Mouse (Mus musculus): ENCODE data around the gene Ptrh2. TPM values are rescaled to one million over a fixed set of nuclear protein-coding genes. Genes with fewer than 3 reads are reported as not detected.
"Not testable (repeated sequence)": the region's sequence is repeated elsewhere in the genome, so short reads cannot be mapped to it uniquely, and the experiment has no call there.

The Ptrh2 gene
- total RNA-seq, 1 experiment, result 16.6 TPM

DNA sequence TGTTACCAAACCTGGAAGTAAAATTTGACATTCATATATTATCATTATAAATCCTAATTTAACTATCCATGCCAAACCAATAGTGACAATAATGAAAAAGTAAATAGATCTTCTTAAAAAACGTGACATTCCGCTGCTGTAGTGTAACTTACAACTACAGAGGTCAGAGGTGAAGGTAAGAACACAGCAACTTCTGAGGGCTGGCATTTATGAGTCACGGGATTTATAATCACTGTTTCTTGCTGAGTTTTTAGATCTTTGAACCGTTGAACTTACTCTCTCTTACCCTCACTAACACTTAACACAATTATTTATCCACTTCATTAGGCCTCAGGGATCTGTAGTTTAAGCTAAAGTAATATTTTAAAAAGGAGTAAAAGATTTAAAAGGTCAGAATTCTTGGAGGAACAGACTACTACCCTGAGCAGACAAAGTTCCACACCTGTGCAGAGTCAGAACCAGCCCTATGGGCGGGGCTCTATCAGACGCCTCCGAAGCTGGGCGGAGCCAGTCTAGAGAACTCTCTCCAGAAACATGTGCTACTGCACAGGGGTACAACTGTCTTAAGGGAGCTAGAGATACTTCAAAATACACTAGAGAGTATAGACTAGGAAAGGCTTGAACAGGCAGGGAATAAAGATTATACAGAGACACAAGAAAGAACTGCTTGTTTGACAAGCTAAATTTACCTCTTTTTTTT lies 53.7 kb downstream of the Ptrh2 start:
- Histone ChIP-seq H3K9ac (ENCODE audit: insufficient read depth, low read depth, low read length, poor library complexity, severe bottlenecking) (no peak overlapping the region), H3K36me3 (ENCODE audit: control insufficient read depth, insufficient read depth, low read length, poor library complexity, severe bottlenecking) (peaks cover 2% of the 10 kb centered on the region; the same call in 1 of the 2 replicates), H3K27ac (ENCODE audit: insufficient read depth, low read depth, low read length, poor library complexity, severe bottlenecking) (no peak overlapping the region), H3K4me3 (ENCODE audit: insufficient read depth in 1 of 2, low read depth in 1 of 2, low read length in 2 of 2, poor library complexity in 1 of 2, severe bottlenecking in 1 of 2) (no peak overlapping the region), H3K4me1 (ENCODE audit: control insufficient read depth in 2 of 2, insufficient read depth in 2 of 2, low read length in 2 of 2, poor library complexity in 1 of 2) (no peaks in the 10 kb centered on the region), H3K9me3 (ENCODE audit: control insufficient read depth, insufficient read depth, low read depth, low read length) (no peaks in the 10 kb centered on the region)
- no peak for TF ChIP-seq ZNF384 (IDR thresholded peaks at IDR 0.05; ENCODE audit: low read depth, low read length)
- no peak for TF ChIP-seq MAFK (IDR thresholded peaks at IDR 0.05; ENCODE audit: insufficient read depth, low read depth, low read length)
- TF ChIP-seq HCFC1 (IDR thresholded peaks at IDR 0.05; ENCODE audit: borderline replicate concordance, insufficient read depth, low read length), result no peak
- TF ChIP-seq CHD2 (IDR thresholded peaks at IDR 0.05; ENCODE audit: low read depth, low read length), result no peak
- TF ChIP-seq ZC3H11A (IDR thresholded peaks at IDR 0.05; ENCODE audit: borderline replicate concordance, low read depth, low read length), result no peak
- DNase-seq (ENCODE audit: low read depth, low spot score), result no peak
- in situ Hi-C loops (cut with MboI; ENCODE audit: low sequenced_read_pairs in 2 of 2, unreplicated experiment in 2 of 2), result no loop called here

DNA sequence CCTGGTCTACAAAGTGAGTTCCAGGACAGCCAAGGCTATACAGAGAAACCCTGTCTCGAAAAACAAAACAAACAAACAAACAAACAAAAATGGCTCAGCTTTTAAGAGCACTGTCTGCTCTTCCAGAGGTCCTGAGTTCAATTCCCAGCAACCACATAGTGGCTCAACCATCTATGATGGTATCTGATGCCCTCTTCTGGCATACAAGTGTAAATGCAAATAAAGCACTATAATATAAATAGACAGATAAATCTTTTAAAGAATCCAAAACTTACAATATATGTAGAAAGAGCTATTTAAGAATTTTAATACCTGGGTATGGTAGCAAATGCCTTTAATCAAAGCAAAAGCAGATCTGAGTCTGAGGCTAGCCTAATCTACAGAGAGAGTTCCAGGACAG lies 54.5 kb downstream of the Ptrh2 start:
- H3K9ac ChIP-seq (ENCODE audit: insufficient read depth, low read depth, low read length, poor library complexity, severe bottlenecking); H3K36me3 ChIP-seq (ENCODE audit: control insufficient read depth, insufficient read depth, low read length, poor library complexity, severe bottlenecking); H3K9me3 ChIP-seq (ENCODE audit: control insufficient read depth, insufficient read depth, low read depth, low read length); DNase-seq (ENCODE audit: low read depth, low spot score); H3K4me1 ChIP-seq (ENCODE audit: control insufficient read depth in 2 of 2, insufficient read depth in 2 of 2, low read length in 2 of 2, poor library complexity in 1 of 2); H3K4me3 ChIP-seq (ENCODE audit: insufficient read depth in 1 of 2, low read depth in 1 of 2, low read length in 2 of 2, poor library complexity in 1 of 2, severe bottlenecking in 1 of 2); in situ Hi-C loops (cut with MboI; ENCODE audit: low sequenced_read_pairs in 2 of 2, unreplicated experiment in 2 of 2); H3K27ac ChIP-seq (ENCODE audit: insufficient read depth, low read depth, low read length, poor library complexity, severe bottlenecking): not testable (repeated sequence)

DNA sequence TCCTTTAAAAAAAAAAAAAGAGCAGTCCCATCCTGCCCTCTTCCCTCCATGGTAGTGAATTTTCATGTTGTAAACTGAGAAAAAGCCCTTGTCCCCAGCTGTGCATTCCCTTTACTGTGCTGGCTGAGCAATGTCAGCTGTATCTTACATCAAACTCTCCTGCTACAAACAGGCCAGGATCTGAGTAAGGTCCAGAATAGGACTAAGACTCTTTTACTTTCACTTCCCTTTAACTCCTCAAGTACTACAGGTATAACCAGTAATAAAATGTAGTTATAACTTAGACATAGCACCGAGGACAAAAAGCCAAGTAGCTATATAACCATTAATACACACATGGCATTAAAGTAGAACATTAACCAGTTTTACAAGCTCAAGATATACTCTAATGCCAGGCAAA lies 55.2 kb downstream of the Ptrh2 start:
- TF ChIP-seq ZNF384 (IDR thresholded peaks at IDR 0.05; ENCODE audit: low read depth, low read length) (no peak), HCFC1 (IDR thresholded peaks at IDR 0.05; ENCODE audit: borderline replicate concordance, insufficient read depth, low read length) (no peak), CHD2 (IDR thresholded peaks at IDR 0.05; ENCODE audit: low read depth, low read length) (no peak), MAFK (IDR thresholded peaks at IDR 0.05; ENCODE audit: insufficient read depth, low read depth, low read length) (no peak), ZC3H11A (IDR thresholded peaks at IDR 0.05; ENCODE audit: borderline replicate concordance, low read depth, low read length) (no peak)
- in situ Hi-C loops (cut with MboI; ENCODE audit: low sequenced_read_pairs in 2 of 2, unreplicated experiment in 2 of 2), result no loop called here
- no peak overlapping the region for H3K4me3 ChIP-seq (ENCODE audit: insufficient read depth in 1 of 2, low read depth in 1 of 2, low read length in 2 of 2, poor library complexity in 1 of 2, severe bottlenecking in 1 of 2)
- H3K9me3 ChIP-seq (ENCODE audit: control insufficient read depth, insufficient read depth, low read depth, low read length), result no peaks in the 10 kb centered on the region
- no peak for DNase-seq (ENCODE audit: low read depth, low spot score)
- H3K27ac ChIP-seq (ENCODE audit: insufficient read depth, low read depth, low read length, poor library complexity, severe bottlenecking), result no peak overlapping the region
- H3K36me3 ChIP-seq (ENCODE audit: control insufficient read depth, insufficient read depth, low read length, poor library complexity, severe bottlenecking), result no peaks in the 10 kb centered on the region; the same call in 1 of the 2 replicates
- 0 out of 4 replicates have a peak, but pooled peaks cover 0 to 2% of the 10 kb centered on the region in 2 experiments for H3K4me1 ChIP-seq (ENCODE audit: control insufficient read depth in 2 of 2, insufficient read depth in 2 of 2, low read length in 2 of 2, poor library complexity in 1 of 2)
- H3K9ac ChIP-seq (ENCODE audit: insufficient read depth, low read depth, low read length, poor library complexity, severe bottlenecking), result no peak overlapping the region

DNA sequence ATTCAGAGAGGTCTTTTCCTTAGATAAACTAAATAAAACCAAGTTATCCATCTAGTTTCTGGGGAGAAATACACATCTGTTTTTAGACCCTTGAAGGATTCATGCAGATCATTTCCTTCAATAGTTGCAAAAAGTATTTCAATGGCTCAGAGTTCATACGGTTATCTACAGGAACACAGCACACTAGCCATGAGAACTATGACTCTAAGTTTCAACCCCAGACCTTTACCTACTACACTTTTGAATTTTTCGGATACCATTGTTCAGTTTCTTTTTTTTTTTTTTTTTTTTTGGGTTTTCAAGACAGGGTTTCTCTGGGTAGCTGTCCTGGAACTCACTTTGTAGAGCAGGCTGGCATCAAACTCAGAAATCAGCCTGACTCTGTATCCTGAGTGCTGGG lies 55.7 kb downstream of the Ptrh2 start:
- no peaks in the 10 kb centered on the region for H3K9me3 ChIP-seq (ENCODE audit: control insufficient read depth, insufficient read depth, low read depth, low read length)
- TF ChIP-seq HCFC1 (IDR thresholded peaks at IDR 0.05; ENCODE audit: borderline replicate concordance, insufficient read depth, low read length) (no peak), ZC3H11A (IDR thresholded peaks at IDR 0.05; ENCODE audit: borderline replicate concordance, low read depth, low read length) (no peak), MAFK (IDR thresholded peaks at IDR 0.05; ENCODE audit: insufficient read depth, low read depth, low read length) (no peak), ZNF384 (IDR thresholded peaks at IDR 0.05; ENCODE audit: low read depth, low read length) (no peak), CHD2 (IDR thresholded peaks at IDR 0.05; ENCODE audit: low read depth, low read length) (no peak)
- H3K36me3 ChIP-seq (ENCODE audit: control insufficient read depth, insufficient read depth, low read length, poor library complexity, severe bottlenecking), result no peaks in the 10 kb centered on the region
- DNase-seq (ENCODE audit: low read depth, low spot score), result no peak
- no peak overlapping the region for H3K27ac ChIP-seq (ENCODE audit: insufficient read depth, low read depth, low read length, poor library complexity, severe bottlenecking)
- H3K9ac ChIP-seq (ENCODE audit: insufficient read depth, low read depth, low read length, poor library complexity, severe bottlenecking), result no peak overlapping the region
- H3K4me3 ChIP-seq (ENCODE audit: insufficient read depth in 1 of 2, low read depth in 1 of 2, low read length in 2 of 2, poor library complexity in 1 of 2, severe bottlenecking in 1 of 2), result no peak overlapping the region
- 0 out of 4 replicates have a peak, but pooled peaks cover 0 to 2% of the 10 kb centered on the region in 2 experiments for H3K4me1 ChIP-seq (ENCODE audit: control insufficient read depth in 2 of 2, insufficient read depth in 2 of 2, low read length in 2 of 2, poor library complexity in 1 of 2)
- in situ Hi-C loops (cut with MboI; ENCODE audit: low sequenced_read_pairs in 2 of 2, unreplicated experiment in 2 of 2), result no loop called here

DNA sequence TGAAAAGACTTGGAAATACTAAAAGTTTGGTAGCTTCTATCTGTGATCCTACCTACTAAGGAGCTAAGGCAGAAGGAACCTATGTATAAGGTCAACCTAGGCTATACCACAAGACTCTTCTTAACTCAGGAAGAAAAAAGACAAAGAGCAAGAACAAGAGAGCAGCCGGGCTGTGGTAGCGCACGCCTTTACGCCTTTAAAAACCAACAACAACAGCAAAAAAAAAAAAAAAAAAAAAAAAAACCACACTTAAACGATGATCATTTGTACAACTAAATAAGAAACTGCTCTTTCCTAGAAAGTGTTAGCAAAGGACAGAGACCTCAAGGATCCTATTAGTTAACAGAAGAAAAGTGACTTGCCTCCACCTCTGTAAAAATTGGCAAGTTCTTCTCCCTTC lies 57.7 kb downstream of the Ptrh2 start:
- Histone ChIP-seq H3K4me3 (ENCODE audit: insufficient read depth in 1 of 2, low read depth in 1 of 2, low read length in 2 of 2, poor library complexity in 1 of 2, severe bottlenecking in 1 of 2) (no peak overlapping the region), H3K27ac (ENCODE audit: insufficient read depth, low read depth, low read length, poor library complexity, severe bottlenecking) (no peak overlapping the region), H3K9ac (ENCODE audit: insufficient read depth, low read depth, low read length, poor library complexity, severe bottlenecking) (no peak overlapping the region), H3K9me3 (ENCODE audit: control insufficient read depth, insufficient read depth, low read depth, low read length) (no peaks in the 10 kb centered on the region), H3K36me3 (ENCODE audit: control insufficient read depth, insufficient read depth, low read length, poor library complexity, severe bottlenecking) (no peaks in the 10 kb centered on the region), H3K4me1 (ENCODE audit: control insufficient read depth in 2 of 2, insufficient read depth in 2 of 2, low read length in 2 of 2, poor library complexity in 1 of 2) (0 out of 4 replicates have a peak, but pooled peaks cover 0 to 4% of the 10 kb centered on the region in 2 experiments)
- TF ChIP-seq ZNF384 (IDR thresholded peaks at IDR 0.05; ENCODE audit: low read depth, low read length), result 0 out of 2 replicates have a peak, but pooled peaks have one; percentile 26
- no peak for TF ChIP-seq MAFK (IDR thresholded peaks at IDR 0.05; ENCODE audit: insufficient read depth, low read depth, low read length)
- in situ Hi-C loops (cut with MboI; ENCODE audit: low sequenced_read_pairs in 2 of 2, unreplicated experiment in 2 of 2), result no loop called here
- DNase-seq (ENCODE audit: low read depth, low spot score), result no peak

Other genes with a start within 250 kb of the Ptrh2 start
- gene Rnft1, start 199.3 kb upstream of the Ptrh2 start, total RNA-seq (2012; rRNA removed), result 33.5 and 34.5 TPM in 2 replicates
- 41.4 and 43.1 TPM in 2 replicates for gene Rps6kb1, start 139.2 kb upstream of the Ptrh2 start, total RNA-seq (2012; rRNA removed)
- gene Tubd1, start 139.0 kb upstream of the Ptrh2 start, total RNA-seq (2012; rRNA removed), result 3.0 and 6.5 TPM in 2 replicates
- 81.9 and 107 TPM in 2 replicates for gene Vmp1, start 149 bp upstream of the Ptrh2 start, total RNA-seq (2012; rRNA removed)
- 106 and 176 TPM in 2 replicates for gene Cltc, start 73.6 kb downstream of the Ptrh2 start, total RNA-seq (2012; rRNA removed)
- 21.6 and 24.5 TPM in 2 replicates for gene Dhx40, start 123.8 kb downstream of the Ptrh2 start, total RNA-seq (2012; rRNA removed)

All from ES-E14 (cell line).